Mouse (Mus musculus) embryonic fibroblast, embryonic 13.5 days (primary cell): ENCODE results near the gene Dusp18. TPM values are rescaled to one million over a fixed set of nuclear protein-coding genes. Genes with fewer than 3 reads are reported as not detected.
"Not testable (repeated sequence)": the region's sequence is repeated elsewhere in the genome, so short reads cannot be mapped to it uniquely, and the experiment has no call there.

ENCODE experiments used
- H3K27ac ChIP-seq: 2 replicates; pipeline ENCODE4 v1.5.1; 2012; ENCODE audit warnings: low read length, control low read depth, inconsistent platforms; ENCODE audit not compliant: insufficient read depth
- H3K4me1 ChIP-seq: 2 replicates; pipeline ENCODE4 v1.6.1; 2011; ENCODE audit warnings: low read length; ENCODE audit not compliant: control insufficient read depth, insufficient read depth
- H3K4me3 ChIP-seq: 2 replicates; pipeline ENCODE4 v1.5.1; 2011; ENCODE audit warnings: mild to moderate bottlenecking, control low read depth, low read length; ENCODE audit not compliant: insufficient read depth
- CTCF ChIP-seq: IDR thresholded peaks from 2 replicates; pipeline ENCODE4 v1.5.1; 2011; ENCODE audit warnings: mild to moderate bottlenecking, control low read depth, low read length, moderate library complexity, borderline replicate concordance; ENCODE audit not compliant: insufficient read depth
- POLR2A ChIP-seq: IDR thresholded peaks from 2 replicates; pipeline ENCODE4 v1.6.1; 2011; ENCODE audit warnings: low read depth, mild to moderate bottlenecking, control low read depth, low read length, moderate library complexity
- polyA plus RNA-seq: library from polyadenylated mRNA; stranded (reverse); fragments of >200 nt; gene quantifications from 2 replicates; pipeline ENCODE4 v1.2.4, GENCODE M21; 2011; ENCODE audit warnings: low read depth; ENCODE audit not compliant: missing spikeins, insufficient read length

Gene Dusp18
- polyA plus RNA-seq, 1 experiment, result 12.6 TPM

- H3K4me3 ChIP-seq, result peak overlapping the region; percentile 65
- peak overlapping the region; percentile 23; the same call in 1 of the 2 replicates for H3K27ac ChIP-seq
- TF ChIP-seq CTCF (0 out of 2 replicates have a peak, but pooled peaks have one; percentile 6), POLR2A (no peak)
- H3K4me1 ChIP-seq, result 0 out of 2 replicates have a peak, but pooled peaks cover 6% of the 10 kb centered on the region
These were observed 15.7 kb downstream of the Dusp18 start for GRCm38 (mm10) chr11:3910513-3911310.

GRCm38 (mm10) chr11:3911440-3911839, 16.4 kb downstream of the Dusp18 start:
- Histone ChIP-seq H3K27ac (peak overlapping the region; percentile 23; the same call in 1 of the 2 replicates), H3K4me3 (peak overlapping the region; percentile 65)
- not testable (repeated sequence) for H3K4me1 ChIP-seq

DNA sequence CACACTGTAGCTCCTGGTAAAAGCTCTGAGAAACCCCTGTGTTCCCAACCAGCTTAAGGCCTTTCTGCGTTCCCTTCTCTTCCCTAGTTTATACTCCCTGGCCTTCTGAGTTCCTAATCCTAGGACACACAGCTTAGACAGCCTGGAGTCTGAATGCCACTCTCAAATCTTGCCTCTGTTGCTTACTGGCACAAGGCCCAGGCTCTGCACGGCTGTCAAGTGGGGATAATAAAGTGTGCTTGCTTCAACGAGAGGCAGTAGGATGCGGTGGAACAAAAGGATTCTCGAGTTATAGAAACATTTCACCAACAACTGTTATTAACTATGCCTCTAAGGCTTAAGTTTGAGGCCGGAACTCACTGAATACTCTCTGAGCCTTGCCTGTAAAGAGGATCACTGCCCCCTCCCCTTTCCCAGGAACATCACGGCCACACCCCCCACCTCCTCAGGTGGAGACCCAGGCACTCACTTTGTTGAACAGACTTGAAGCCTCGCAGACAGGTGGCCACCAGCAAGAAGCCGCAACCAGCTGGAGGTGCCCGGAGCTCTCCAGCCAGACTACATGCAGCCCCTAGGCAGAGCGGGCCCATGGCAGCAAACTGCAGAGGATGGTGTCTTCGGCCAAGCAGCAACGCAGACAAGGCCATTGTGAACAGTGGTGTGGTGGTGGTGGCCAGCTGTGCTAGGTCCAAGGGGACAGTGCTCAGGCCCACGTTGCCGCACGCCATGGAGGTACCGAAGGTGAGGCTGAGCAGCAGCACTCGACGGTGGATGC, 17.2 kb downstream of the Dusp18 start:
- Histone ChIP-seq H3K4me3 (peak overlapping the region; percentile 65), H3K4me1 (0 out of 2 replicates have a peak, but pooled peaks cover 8% of the 10 kb centered on the region), H3K27ac (peak overlapping the region; percentile 79; the same call in 1 of the 2 replicates)
- TF ChIP-seq POLR2A (no peak), CTCF (0 out of 2 replicates have a peak, but pooled peaks have one; percentile 17)

- peak overlapping the region; percentile 65 for H3K4me3 ChIP-seq
- TF ChIP-seq POLR2A, result no peak
- no peak for TF ChIP-seq CTCF
- H3K27ac ChIP-seq, result peak overlapping the region; percentile 79
- 0 out of 2 replicates have a peak, but pooled peaks cover 8% of the 10 kb centered on the region for H3K4me1 ChIP-seq
These were observed 17.8 kb downstream of the Dusp18 start for GRCm38 (mm10) chr11:3912875-3913271.

DNA sequence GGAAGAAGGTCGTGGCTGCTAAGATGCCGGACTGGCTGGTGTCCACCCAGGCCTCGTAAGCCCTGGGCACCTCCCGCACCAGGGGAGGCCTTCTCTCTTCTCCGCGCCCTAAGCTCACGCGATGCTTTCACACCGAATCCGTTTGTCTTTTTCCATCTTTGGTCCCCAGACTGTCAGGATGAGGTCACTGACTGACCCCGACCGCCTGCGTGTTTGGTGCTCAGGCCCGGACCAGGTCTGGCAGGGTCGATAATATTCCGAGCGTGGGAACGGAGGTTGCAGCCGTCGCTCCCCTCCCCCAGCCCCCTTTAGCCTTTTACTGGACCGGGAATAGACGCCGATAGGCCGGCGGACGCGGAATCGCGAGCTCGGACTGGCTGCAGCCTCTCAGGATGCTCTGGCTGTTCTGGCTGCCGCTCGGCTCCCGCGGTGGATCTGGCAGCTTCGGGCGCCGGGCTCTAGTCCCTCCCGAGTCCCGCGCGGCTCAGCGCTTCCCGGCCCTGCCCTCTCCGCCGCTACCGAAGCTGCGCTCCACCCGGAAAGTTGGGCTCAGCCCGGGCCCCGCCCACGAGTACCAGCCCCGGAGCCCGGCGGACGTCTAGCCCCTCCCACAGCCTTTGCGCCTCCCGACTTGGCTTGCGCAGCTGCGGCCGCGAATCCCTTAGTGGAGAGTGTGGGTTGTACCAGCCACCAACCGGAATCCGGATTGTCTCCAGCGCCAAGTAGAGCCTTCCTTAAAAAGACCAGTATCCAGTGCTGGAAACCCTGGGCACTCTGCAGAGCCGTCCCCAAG, 18.5 kb downstream of the Dusp18 start:
- 0 out of 2 replicates have a peak, but pooled peaks cover 8% of the 10 kb centered on the region for H3K4me1 ChIP-seq
- no peak for TF ChIP-seq CTCF
- TF ChIP-seq POLR2A, result peak; percentile 54
- peak overlapping the region; percentile 65 for H3K4me3 ChIP-seq
- H3K27ac ChIP-seq, result peak overlapping the region; percentile 96

DNA sequence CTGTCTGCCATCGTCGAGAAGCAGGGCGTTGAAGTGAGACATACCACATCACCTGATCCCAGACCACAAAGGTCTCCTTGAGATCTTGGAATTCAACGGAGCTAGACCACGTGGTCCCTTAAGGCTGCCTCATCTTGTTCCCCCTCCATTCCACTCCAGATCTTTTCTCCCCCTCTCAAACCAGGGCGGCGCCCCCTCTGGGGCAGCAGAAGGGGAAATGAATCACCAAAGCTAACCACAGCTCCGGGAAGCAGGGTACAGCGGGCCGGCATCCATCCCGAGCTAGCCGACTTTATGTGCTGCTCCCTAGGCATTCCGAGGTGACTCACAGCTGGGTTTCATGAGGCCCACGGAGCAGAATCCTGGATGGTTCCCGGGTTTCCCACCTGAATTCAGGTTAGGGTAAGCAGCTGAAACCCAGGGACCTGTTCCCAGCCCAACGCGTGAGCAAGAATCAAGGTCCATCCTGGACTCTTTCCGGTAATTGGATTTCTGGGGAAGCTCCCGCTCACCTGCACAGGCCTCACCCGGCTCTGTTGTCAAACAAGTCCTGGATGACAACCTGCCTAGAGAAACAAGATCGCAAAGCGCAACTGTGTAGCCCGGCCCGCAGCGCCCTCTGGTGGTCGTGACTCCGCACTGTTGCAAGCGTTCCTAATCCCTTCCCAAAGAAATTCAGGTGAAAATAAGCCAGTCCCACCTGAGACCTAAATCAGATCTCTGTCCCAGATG, 19.2 kb downstream of the Dusp18 start, which contains the start of gene Slc35e4:
TSS of gene Slc35e4 (minus strand) at position 556 of the 732 bp plus-strand sequence.
- TF ChIP-seq POLR2A (peak; percentile 29; the same call in 1 of the 2 replicates), CTCF (peak; percentile 87)
- H3K4me1 ChIP-seq, result 0 out of 2 replicates have a peak, but pooled peaks cover 8% of the 10 kb centered on the region
- peak within 1 kb of the TSS; percentile 96 for H3K27ac ChIP-seq

GRCm38 (mm10) chr11:3918738-3919137, 23.7 kb downstream of the Dusp18 start:
- H3K4me1 ChIP-seq, result 0 out of 2 replicates have a peak, but pooled peaks cover 3% of the 10 kb centered on the region
- H3K27ac ChIP-seq, result no peak overlapping the region
- H3K4me3 ChIP-seq, result no peak overlapping the region
- TF ChIP-seq CTCF (peak; percentile 44; the same call in 1 of the 2 replicates), POLR2A (no peak)

More for the DNA sequence above, 19.2 kb downstream of the Dusp18 start, which contains the start of gene Slc35e4:
- peak within 1 kb of the TSS; percentile 65 for H3K4me3 ChIP-seq

- H3K4me3 ChIP-seq, result no peak overlapping the region
- TF ChIP-seq CTCF, result no peak
- no peak for TF ChIP-seq POLR2A
- 0 out of 2 replicates have a peak, but pooled peaks cover 3% of the 10 kb centered on the region for H3K4me1 ChIP-seq
- no peak overlapping the region for H3K27ac ChIP-seq
These were observed 25.4 kb downstream of the Dusp18 start for GRCm38 (mm10) chr11:3920476-3920875.
